Mouse (Mus musculus): ENCODE data around the gene Ccna1. TPM values are rescaled to one million over a fixed set of nuclear protein-coding genes. Genes with fewer than 3 reads are reported as not detected.

The Ccna1 gene
- polyA plus RNA-seq, 1 experiment from 2014 or later: 1.4 TPM

DNA sequence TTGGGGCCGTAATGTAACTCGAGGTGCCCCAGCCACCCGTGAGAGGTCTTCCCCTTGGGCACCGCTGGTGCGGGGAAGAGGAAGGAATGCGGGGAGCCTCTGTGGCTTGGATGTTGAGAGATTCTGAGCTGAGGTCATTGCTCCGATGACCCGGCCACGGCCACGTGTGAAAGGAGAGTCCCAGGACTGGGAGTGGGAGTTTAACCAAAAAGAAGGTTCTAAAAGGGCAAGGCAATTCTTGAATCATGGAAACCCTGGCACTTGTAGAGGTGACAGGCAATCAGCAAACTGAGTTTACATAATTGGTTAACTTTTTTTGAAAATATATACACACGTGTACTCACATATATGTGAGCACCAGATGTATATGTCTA, 433 bp upstream of the Ccna1 start:
- no peak for TF ChIP-seq CTCF (IDR thresholded peaks at IDR 0.05; ENCODE audit: low read depth)
- DNase-seq (ENCODE audit: low spot score): no peak
- peaks cover 8% of the 10 kb centered on the region for H3K4me1 ChIP-seq (replicated peaks; ENCODE audit: insufficient read depth, low read length)
- peak overlapping the region; percentile 94 for H3K4me2 ChIP-seq (ENCODE audit: low read length)
- H3K4me3 ChIP-seq (replicated peaks; ENCODE audit: low read depth, low read length): peak overlapping the region; percentile 48
- H3K9me3 ChIP-seq (replicated peaks; ENCODE audit: low read length): no peaks in the 10 kb centered on the region
- WGBS: 11% methylated on average over 11 of the region's 11 CpGs
- H3K27ac ChIP-seq: no peak overlapping the region
- H3K36me3 ChIP-seq (ENCODE audit: insufficient read depth, low read length): no peaks in the 10 kb centered on the region
- peak overlapping the region; percentile 6; the same call in 1 of the 2 replicates for H3K9ac ChIP-seq (ENCODE audit: low read depth, low read length)
- no peak for ATAC-seq (replicated peaks; ENCODE audit: low FRiP score, low read depth)
- peaks cover 7% of the 10 kb centered on the region; the same call in 1 of the 2 replicates for H3K27me3 ChIP-seq (ENCODE audit: insufficient read depth, low read length)

GRCm38 (mm10) chr3:55054231-55054630, 1.1 kb downstream of the Ccna1 start:
- no peaks in the 10 kb centered on the region for H3K9me3 ChIP-seq (replicated peaks; ENCODE audit: low read length)
- no peak for ATAC-seq (replicated peaks; ENCODE audit: low FRiP score, low read depth)
- H3K27ac ChIP-seq: no peak overlapping the region
- no peak overlapping the region for H3K9ac ChIP-seq (ENCODE audit: low read depth, low read length)
- peak overlapping the region; percentile 94 for H3K4me2 ChIP-seq (ENCODE audit: low read length)
- H3K27me3 ChIP-seq (ENCODE audit: insufficient read depth, low read length): peaks cover 7% of the 10 kb centered on the region; the same call in 1 of the 2 replicates
- WGBS: 50% methylated on average over 6 of the region's 6 CpGs
- no peaks in the 10 kb centered on the region for H3K36me3 ChIP-seq (ENCODE audit: insufficient read depth, low read length)
- no peak for DNase-seq (ENCODE audit: low spot score)
- no peak overlapping the region; the same call in 1 of the 2 replicates for H3K4me3 ChIP-seq (replicated peaks; ENCODE audit: low read depth, low read length)
- H3K4me1 ChIP-seq (replicated peaks; ENCODE audit: insufficient read depth, low read length): peaks cover 8% of the 10 kb centered on the region
- TF ChIP-seq CTCF (IDR thresholded peaks at IDR 0.05; ENCODE audit: low read depth): no peak

DNA sequence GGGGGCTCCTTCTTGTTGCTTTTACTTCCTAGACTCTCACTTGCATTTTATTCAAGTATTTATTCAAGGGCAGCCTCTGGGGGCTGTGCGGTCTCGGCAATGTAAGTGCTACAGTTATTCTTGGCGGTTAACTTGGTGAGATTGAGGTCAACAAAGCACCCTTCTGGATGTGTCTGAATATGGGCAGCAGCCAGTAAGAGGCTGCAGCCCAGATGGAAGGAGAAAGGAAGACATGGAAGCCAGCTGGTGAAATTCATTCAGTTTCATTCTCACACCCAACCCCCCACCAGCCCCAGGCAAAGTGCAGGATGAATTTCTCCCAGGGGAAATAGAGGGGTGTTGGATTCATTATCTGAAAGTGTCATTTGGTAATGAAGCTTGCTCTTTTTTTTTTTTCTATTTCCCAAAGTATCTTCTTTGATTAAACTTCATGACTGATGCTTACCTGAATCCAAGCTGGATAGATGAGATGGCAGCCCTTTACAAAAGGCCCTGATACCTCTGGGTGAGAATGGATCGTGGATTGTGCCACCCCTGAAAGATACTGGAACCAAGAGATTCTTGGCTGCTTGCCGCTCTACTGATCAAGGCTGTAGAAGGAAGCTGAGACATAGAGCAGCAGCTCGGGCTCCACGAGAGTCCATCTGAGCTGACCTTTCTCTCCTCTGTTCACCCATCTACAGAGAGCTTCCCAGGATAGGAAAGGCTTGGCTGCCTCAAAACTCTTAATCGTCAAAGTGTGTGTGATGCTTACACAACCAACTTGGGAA, 10.5 kb downstream of the Ccna1 start:
- no peak overlapping the region for H3K4me3 ChIP-seq (replicated peaks; ENCODE audit: low read depth, low read length)
- no peaks in the 10 kb centered on the region for H3K9me3 ChIP-seq (replicated peaks; ENCODE audit: low read length)
- WGBS: 55% methylated on average over 8 of the region's 8 CpGs
- H3K4me2 ChIP-seq (ENCODE audit: low read length): no peak overlapping the region
- ATAC-seq (replicated peaks; ENCODE audit: low FRiP score, low read depth) (no peak), DNase-seq (ENCODE audit: low spot score) (peak; percentile 56)
- no peaks in the 10 kb centered on the region for H3K36me3 ChIP-seq (ENCODE audit: insufficient read depth, low read length)
- no peak overlapping the region for H3K27ac ChIP-seq
- no peak overlapping the region for H3K9ac ChIP-seq (ENCODE audit: low read depth, low read length)
- TF ChIP-seq CTCF (IDR thresholded peaks at IDR 0.05; ENCODE audit: low read depth): no peak
- no peaks in the 10 kb centered on the region for H3K27me3 ChIP-seq (ENCODE audit: insufficient read depth, low read length)
- H3K4me1 ChIP-seq (replicated peaks; ENCODE audit: insufficient read depth, low read length): no peaks in the 10 kb centered on the region

DNA sequence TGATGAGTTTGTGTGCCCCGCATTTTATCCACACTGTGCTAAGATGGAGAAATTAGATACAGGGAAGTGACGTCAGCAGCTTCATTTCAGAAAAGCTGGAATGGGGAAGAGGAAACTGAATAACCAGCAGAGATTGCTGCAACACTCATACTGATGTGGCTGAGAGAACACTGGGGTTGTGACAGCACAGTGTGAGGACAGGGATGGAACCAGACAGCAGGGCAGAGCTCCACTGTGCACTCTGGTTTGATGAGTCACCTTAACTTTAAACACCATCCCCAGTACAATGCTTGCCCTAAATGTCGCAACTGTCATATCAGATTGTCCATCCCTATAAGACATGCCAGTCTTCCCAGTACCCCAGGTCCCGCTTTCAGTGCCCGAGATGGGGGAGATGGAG, 17.7 kb downstream of the Ccna1 start:
- ATAC-seq (replicated peaks; ENCODE audit: low FRiP score, low read depth): no peak
- Histone ChIP-seq H3K36me3 (ENCODE audit: insufficient read depth, low read length) (no peaks in the 10 kb centered on the region), H3K4me3 (replicated peaks; ENCODE audit: low read depth, low read length) (no peak overlapping the region), H3K27me3 (ENCODE audit: insufficient read depth, low read length) (no peaks in the 10 kb centered on the region), H3K9ac (ENCODE audit: low read depth, low read length) (no peak overlapping the region), H3K9me3 (replicated peaks; ENCODE audit: low read length) (no peaks in the 10 kb centered on the region), H3K27ac (no peak overlapping the region), H3K4me2 (ENCODE audit: low read length) (no peak overlapping the region), H3K4me1 (replicated peaks; ENCODE audit: insufficient read depth, low read length) (no peaks in the 10 kb centered on the region)
- 82% methylated on average over 5 of the region's 5 CpGs for WGBS
- TF ChIP-seq CTCF (IDR thresholded peaks at IDR 0.05; ENCODE audit: low read depth): no peak
- DNase-seq (ENCODE audit: low spot score): no peak

GRCm38 (mm10) chr3:55027271-55027840, 27.9 kb downstream of the Ccna1 start:
- Histone ChIP-seq H3K9me3 (replicated peaks; ENCODE audit: low read length) (no peaks in the 10 kb centered on the region), H3K27ac (no peak overlapping the region), H3K4me2 (ENCODE audit: low read length) (no peak overlapping the region), H3K9ac (ENCODE audit: low read depth, low read length) (no peak overlapping the region), H3K27me3 (ENCODE audit: insufficient read depth, low read length) (no peaks in the 10 kb centered on the region), H3K4me1 (replicated peaks; ENCODE audit: insufficient read depth, low read length) (no peaks in the 10 kb centered on the region), H3K36me3 (ENCODE audit: insufficient read depth, low read length) (no peaks in the 10 kb centered on the region), H3K4me3 (replicated peaks; ENCODE audit: low read depth, low read length) (no peak overlapping the region)
- ATAC-seq (replicated peaks; ENCODE audit: low FRiP score, low read depth) (no peak), DNase-seq (ENCODE audit: low spot score) (peak; percentile 29)
- 71% methylated on average over 7 of the region's 7 CpGs for WGBS
- TF ChIP-seq CTCF (IDR thresholded peaks at IDR 0.05; ENCODE audit: low read depth): no peak

DNA sequence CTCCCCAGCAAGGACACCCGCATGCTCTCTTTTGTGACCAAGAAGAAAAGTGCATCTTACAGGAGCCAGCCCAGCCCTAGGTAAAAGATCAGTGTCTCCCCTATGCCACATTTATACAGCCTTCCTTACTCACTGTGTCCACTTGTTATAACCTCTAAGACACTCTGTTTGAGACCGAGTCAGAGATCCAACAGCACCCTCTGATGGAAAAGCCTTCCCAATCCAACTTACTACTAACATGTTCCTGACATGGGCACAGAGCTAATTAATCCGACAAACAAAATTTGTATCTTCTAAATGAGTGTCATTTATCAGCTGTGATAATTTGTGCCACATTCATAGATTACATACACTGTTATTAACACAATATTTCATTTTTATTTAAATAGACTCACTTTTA, 29.8 kb downstream of the Ccna1 start:
- no peak overlapping the region for H3K4me3 ChIP-seq (replicated peaks; ENCODE audit: low read depth, low read length)
- no peaks in the 10 kb centered on the region for H3K27me3 ChIP-seq (ENCODE audit: insufficient read depth, low read length)
- H3K9me3 ChIP-seq (replicated peaks; ENCODE audit: low read length): no peaks in the 10 kb centered on the region
- no peak for TF ChIP-seq CTCF (IDR thresholded peaks at IDR 0.05; ENCODE audit: low read depth)
- no peaks in the 10 kb centered on the region for H3K4me1 ChIP-seq (replicated peaks; ENCODE audit: insufficient read depth, low read length)
- ATAC-seq (replicated peaks; ENCODE audit: low FRiP score, low read depth) (no peak), DNase-seq (ENCODE audit: low spot score) (no peak)
- WGBS: 77% methylated on average over 3 of the region's 3 CpGs
- H3K36me3 ChIP-seq (ENCODE audit: insufficient read depth, low read length): no peaks in the 10 kb centered on the region
- H3K9ac ChIP-seq (ENCODE audit: low read depth, low read length): no peak overlapping the region
- H3K27ac ChIP-seq: no peak overlapping the region
- H3K4me2 ChIP-seq (ENCODE audit: low read length): no peak overlapping the region

Measured in kidney, postnatal 0 days (tissue).